Mouse (Mus musculus): Measurements from ENCODE around the gene Ripk3. TPM values are rescaled to one million over a fixed set of nuclear protein-coding genes. Genes with fewer than 3 reads are reported as not detected.

The Ripk3 gene
- polyA plus RNA-seq, 1 experiment from 2014 or later = 13.2 TPM

DNA sequence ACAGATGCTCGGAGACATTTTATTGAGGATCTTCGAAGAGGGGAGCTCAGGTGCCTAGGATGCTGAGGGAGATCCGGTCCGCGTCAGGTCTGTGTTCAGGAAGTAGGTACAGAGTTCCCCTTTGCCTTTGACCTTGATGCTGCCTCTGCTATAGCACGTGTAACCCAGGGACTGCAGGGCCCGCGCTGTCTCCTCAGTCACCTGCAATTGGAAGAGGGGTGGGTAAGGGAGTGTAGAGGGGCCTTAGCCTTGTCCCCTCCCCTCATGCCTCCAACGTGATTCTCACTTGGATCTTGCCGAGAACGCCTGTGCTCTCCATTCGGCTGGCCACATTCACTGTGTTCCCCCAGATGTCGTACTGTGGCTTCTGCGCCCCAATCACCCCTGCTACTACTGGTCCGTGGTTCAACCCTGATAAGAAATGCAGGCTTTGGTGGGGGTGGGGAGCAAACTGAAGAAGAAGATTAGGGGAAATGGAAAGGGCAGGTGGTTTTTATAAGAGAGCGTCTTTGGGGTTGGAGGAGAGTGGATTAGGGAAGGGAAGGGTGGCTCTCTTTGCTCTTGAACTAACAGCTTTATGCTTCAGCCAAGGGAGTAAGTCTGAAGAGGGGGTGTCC is 19.5 kb downstream of the Ripk3 start:
- Histone ChIP-seq H3K27me3 (ENCODE audit: control insufficient read depth, insufficient read depth, low read length) (no peaks in the 10 kb centered on the region), H3K9me3 (ENCODE audit: control insufficient read depth, low read length) (no peaks in the 10 kb centered on the region), H3K4me3 (ENCODE audit: low read depth, low read length) (no peak overlapping the region), H3K27ac (replicated peaks) (no peak overlapping the region), H3K4me1 (replicated peaks; ENCODE audit: control insufficient read depth, insufficient read depth) (0 out of 2 replicates have a peak, but pooled peaks cover 2% of the 10 kb centered on the region), H3K9ac (ENCODE audit: low read length) (no peak overlapping the region), H3K36me3 (ENCODE audit: control insufficient read depth, insufficient read depth, low read length) (no peaks in the 10 kb centered on the region), H3K4me2 (replicated peaks; ENCODE audit: low read depth) (no peak overlapping the region)
- TF ChIP-seq CTCF (IDR thresholded peaks at IDR 0.05; ENCODE audit: low read depth) (no peak), EP300 (optimal IDR thresholded peaks at IDR 0.05) (no peak)
- 76% methylated on average over 16 of the region's 16 CpGs for WGBS
- ATAC-seq (ENCODE audit: low FRiP score, low TSS enrichment) (peak; percentile 14; the same call in 1 of the 2 replicates), DNase-seq (ENCODE audit: low spot score) (no peak)

DNA sequence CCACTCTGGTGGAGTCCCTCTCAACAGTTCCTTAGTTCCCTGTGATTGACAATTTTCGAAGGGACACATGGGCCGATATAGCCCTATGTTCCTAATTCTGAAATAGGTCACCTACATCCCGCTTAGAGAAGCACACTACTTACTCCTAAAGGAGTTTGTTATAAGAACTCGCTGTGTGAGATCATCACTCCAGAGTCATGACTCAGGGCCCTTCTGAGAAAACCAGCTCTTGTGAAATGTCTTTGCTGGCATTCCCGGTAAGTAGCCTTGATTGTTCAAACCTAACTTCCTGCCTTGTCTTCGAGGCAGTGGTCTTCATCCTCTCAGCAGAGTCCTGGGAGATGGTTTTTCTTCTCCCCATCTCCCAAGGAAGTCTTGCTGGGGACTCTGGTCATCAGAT is 20.1 kb downstream of the Ripk3 start:
- Histone ChIP-seq H3K4me3 (ENCODE audit: low read depth, low read length) (no peak overlapping the region), H3K4me1 (replicated peaks; ENCODE audit: control insufficient read depth, insufficient read depth) (0 out of 2 replicates have a peak, but pooled peaks cover 2% of the 10 kb centered on the region), H3K4me2 (replicated peaks; ENCODE audit: low read depth) (no peak overlapping the region), H3K9me3 (ENCODE audit: control insufficient read depth, low read length) (no peaks in the 10 kb centered on the region), H3K36me3 (ENCODE audit: control insufficient read depth, insufficient read depth, low read length) (no peaks in the 10 kb centered on the region), H3K27me3 (ENCODE audit: control insufficient read depth, insufficient read depth, low read length) (no peaks in the 10 kb centered on the region), H3K27ac (replicated peaks) (peak overlapping the region; percentile 67; the same call in 1 of the 2 replicates), H3K9ac (ENCODE audit: low read length) (no peak overlapping the region)
- ATAC-seq (ENCODE audit: low FRiP score, low TSS enrichment) (peak; percentile 19; the same call in 1 of the 2 replicates), DNase-seq (ENCODE audit: low spot score) (no peak)
- TF ChIP-seq EP300 (optimal IDR thresholded peaks at IDR 0.05) (no peak), CTCF (IDR thresholded peaks at IDR 0.05; ENCODE audit: low read depth) (no peak)
- 75% methylated on average over 6 of the region's 6 CpGs for WGBS

- TF ChIP-seq EP300 (optimal IDR thresholded peaks at IDR 0.05) (no peak), CTCF (IDR thresholded peaks at IDR 0.05; ENCODE audit: low read depth) (peak; percentile 77)
- peak; percentile 80 for DNase-seq (ENCODE audit: low spot score)
- peak overlapping the region; percentile 34 for H3K4me3 ChIP-seq (ENCODE audit: low read depth, low read length)
- H3K36me3 ChIP-seq (ENCODE audit: control insufficient read depth, insufficient read depth, low read length) = no peaks in the 10 kb centered on the region
- peak overlapping the region; percentile 54 for H3K9ac ChIP-seq (ENCODE audit: low read length)
- no peaks in the 10 kb centered on the region for H3K27me3 ChIP-seq (ENCODE audit: control insufficient read depth, insufficient read depth, low read length)
- H3K4me2 ChIP-seq (replicated peaks; ENCODE audit: low read depth) = peak overlapping the region; percentile 64
- H3K4me1 ChIP-seq (replicated peaks; ENCODE audit: control insufficient read depth, insufficient read depth) = peaks cover 4% of the 10 kb centered on the region; the same call in 1 of the 2 replicates
- peak overlapping the region; percentile 67 for H3K27ac ChIP-seq (replicated peaks)
- ATAC-seq (ENCODE audit: low FRiP score, low TSS enrichment) = peak; percentile 76
- 10% methylated on average over 52 of the region's 52 CpGs for WGBS
- no peaks in the 10 kb centered on the region for H3K9me3 ChIP-seq (ENCODE audit: control insufficient read depth, low read length)
Measured at GRCm38 (mm10) chr14:55767519-55768414, 20.9 kb downstream of the Ripk3 start.

- no peaks in the 10 kb centered on the region for H3K9me3 ChIP-seq (ENCODE audit: control insufficient read depth, low read length)
- no peaks in the 10 kb centered on the region for H3K27me3 ChIP-seq (ENCODE audit: control insufficient read depth, insufficient read depth, low read length)
- H3K27ac ChIP-seq (replicated peaks) = no peak within 1 kb of the TSS
- no peaks in the 10 kb centered on the region for H3K36me3 ChIP-seq (ENCODE audit: control insufficient read depth, insufficient read depth, low read length)
- DNase-seq (ENCODE audit: low spot score) (no peak), ATAC-seq (ENCODE audit: low FRiP score, low TSS enrichment) (no peak)
- TF ChIP-seq CTCF (IDR thresholded peaks at IDR 0.05; ENCODE audit: low read depth) = no peak
- no peak for TF ChIP-seq EP300 (optimal IDR thresholded peaks at IDR 0.05)
- no peak within 1 kb of the TSS for H3K4me3 ChIP-seq (ENCODE audit: low read depth, low read length)
- 64% methylated on average over 4 of the region's 4 CpGs for WGBS
- H3K4me1 ChIP-seq (replicated peaks; ENCODE audit: control insufficient read depth, insufficient read depth) = peaks cover 5% of the 10 kb centered on the region; the same call in 1 of the 2 replicates
- no peak within 1 kb of the TSS for H3K9ac ChIP-seq (ENCODE audit: low read length)
- no peak within 1 kb of the TSS for H3K4me2 ChIP-seq (replicated peaks; ENCODE audit: low read depth)
Measured at GRCm38 (mm10) chr14:55765696-55766095, 23.0 kb downstream of the Ripk3 start, which contains the start of gene Ltb4r1. Gene Ltb4r1, plus strand, starts transcription at chr14:55765962.

DNA sequence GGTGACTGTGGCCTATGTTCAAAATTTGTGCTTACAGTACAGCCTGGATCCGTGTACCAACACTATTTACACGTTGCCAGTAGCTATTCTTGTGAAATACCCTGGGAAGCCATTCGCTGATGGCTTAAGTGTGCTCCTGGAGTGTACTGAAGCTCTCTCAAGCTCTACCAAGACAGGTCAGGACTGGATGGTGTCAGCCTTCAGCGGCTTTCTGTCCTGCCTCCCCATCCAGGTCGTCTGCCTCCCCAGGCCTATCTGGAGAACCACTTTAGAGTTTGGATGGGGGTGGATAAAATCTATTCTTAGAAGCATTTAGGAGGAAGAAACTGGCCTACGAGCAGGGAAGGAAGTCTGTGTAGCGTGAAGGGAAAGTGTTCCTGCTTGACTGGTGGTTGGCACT is 25.5 kb downstream of the Ripk3 start:
- H3K4me3 ChIP-seq (ENCODE audit: low read depth, low read length) = no peak overlapping the region
- no peaks in the 10 kb centered on the region for H3K27me3 ChIP-seq (ENCODE audit: control insufficient read depth, insufficient read depth, low read length)
- no peaks in the 10 kb centered on the region for H3K36me3 ChIP-seq (ENCODE audit: control insufficient read depth, insufficient read depth, low read length)
- no peak overlapping the region for H3K9ac ChIP-seq (ENCODE audit: low read length)
- H3K4me2 ChIP-seq (replicated peaks; ENCODE audit: low read depth) = peak overlapping the region; percentile 98
- H3K9me3 ChIP-seq (ENCODE audit: control insufficient read depth, low read length) = no peaks in the 10 kb centered on the region
- TF ChIP-seq EP300 (optimal IDR thresholded peaks at IDR 0.05) (no peak), CTCF (IDR thresholded peaks at IDR 0.05; ENCODE audit: low read depth) (no peak)
- H3K27ac ChIP-seq (replicated peaks) = peak overlapping the region; percentile 85
- no peak for ATAC-seq (ENCODE audit: low FRiP score, low TSS enrichment)
- DNase-seq (ENCODE audit: low spot score) = no peak
- 40% methylated on average over 7 of the region's 7 CpGs for WGBS
- peaks cover 5% of the 10 kb centered on the region; the same call in 1 of the 2 replicates for H3K4me1 ChIP-seq (replicated peaks; ENCODE audit: control insufficient read depth, insufficient read depth)

Measured in stomach, postnatal 0 days (tissue).